Mouse (Mus musculus): ENCODE data around the gene Grip1. TPM values are rescaled to one million over a fixed set of nuclear protein-coding genes. Genes with fewer than 3 reads are reported as not detected.

The Grip1 gene
- polyA plus RNA-seq, 1 experiment, result 0.08 TPM

- Histone ChIP-seq H3K27me3 (ENCODE audit: control insufficient read depth, insufficient read depth, insufficient read length) (no peaks in the 10 kb centered on the region), H3K79me2 (ENCODE audit: control insufficient read depth, insufficient read depth) (no peaks in the 10 kb centered on the region), H3ac (ENCODE audit: control insufficient read depth, insufficient read length) (no peak overlapping the region), H3K4me3 (no peak overlapping the region), H3K36me3 (ENCODE audit: control insufficient read depth, insufficient read depth) (no peaks in the 10 kb centered on the region), H3K4me2 (ENCODE audit: low read depth) (no peak overlapping the region)
- TF ChIP-seq POLR2AphosphoS2 (IDR thresholded peaks at IDR 0.05; ENCODE audit: insufficient read length, low read depth), result no peak
- TF ChIP-seq REST (IDR thresholded peaks at IDR 0.05; ENCODE audit: insufficient read depth, insufficient read length), result no peak
- TF ChIP-seq USF1 (IDR thresholded peaks at IDR 0.05; ENCODE audit: low read depth), result no peak
- no peak for TF ChIP-seq MYOD1 (IDR thresholded peaks at IDR 0.05; ENCODE audit: control insufficient read depth in 1 of 3, insufficient read length in 2 of 3, low read depth in 2 of 3)
- TF ChIP-seq MAX (IDR thresholded peaks at IDR 0.05; ENCODE audit: low read depth), result no peak
- TF ChIP-seq TCF12 (IDR thresholded peaks at IDR 0.05; ENCODE audit: insufficient read depth, poor library complexity, severe bottlenecking), result no peak
- TF ChIP-seq SRF (IDR thresholded peaks at IDR 0.05; ENCODE audit: control insufficient read depth, insufficient read length, low read depth), result no peak
- TF ChIP-seq POLR2A (IDR thresholded peaks at IDR 0.05; ENCODE audit: insufficient read length, low read depth), result no peak
- TF ChIP-seq TCF3 (IDR thresholded peaks at IDR 0.05; ENCODE audit: insufficient read length, low read depth), result no peak
- no peak for TF ChIP-seq MYOG (IDR thresholded peaks at IDR 0.05; ENCODE audit: control insufficient read depth in 1 of 3, insufficient read depth in 1 of 3, insufficient read length in 2 of 3, low read depth in 2 of 3)
- no peak for TF ChIP-seq CEBPB (IDR thresholded peaks at IDR 0.05; ENCODE audit: insufficient read depth, poor library complexity, severe bottlenecking)
- TF ChIP-seq E2F4 (IDR thresholded peaks at IDR 0.05; ENCODE audit: insufficient read depth), result no peak
Measured at GRCm38 (mm10) chr10:119463345-119463744, 9.7 kb downstream of the Grip1 start.

- H3K27me3 ChIP-seq (ENCODE audit: control insufficient read depth, insufficient read depth, insufficient read length), result no peaks in the 10 kb centered on the region
- no peak overlapping the region for H3K4me3 ChIP-seq
- no peak overlapping the region for H3ac ChIP-seq (ENCODE audit: control insufficient read depth, insufficient read length)
- TF ChIP-seq CEBPB (IDR thresholded peaks at IDR 0.05; ENCODE audit: insufficient read depth, poor library complexity, severe bottlenecking) (no peak), POLR2A (IDR thresholded peaks at IDR 0.05; ENCODE audit: insufficient read length, low read depth) (no peak), REST (IDR thresholded peaks at IDR 0.05; ENCODE audit: insufficient read depth, insufficient read length) (no peak), POLR2AphosphoS2 (IDR thresholded peaks at IDR 0.05; ENCODE audit: insufficient read length, low read depth) (no peak), E2F4 (IDR thresholded peaks at IDR 0.05; ENCODE audit: insufficient read depth) (no peak), MAX (IDR thresholded peaks at IDR 0.05; ENCODE audit: low read depth) (no peak), USF1 (IDR thresholded peaks at IDR 0.05; ENCODE audit: low read depth) (no peak), TCF3 (IDR thresholded peaks at IDR 0.05; ENCODE audit: insufficient read length, low read depth) (no peak), MYOD1 (IDR thresholded peaks at IDR 0.05; ENCODE audit: control insufficient read depth in 1 of 3, insufficient read length in 2 of 3, low read depth in 2 of 3) (no peak), SRF (IDR thresholded peaks at IDR 0.05; ENCODE audit: control insufficient read depth, insufficient read length, low read depth) (no peak), TCF12 (IDR thresholded peaks at IDR 0.05; ENCODE audit: insufficient read depth, poor library complexity, severe bottlenecking) (no peak), MYOG (IDR thresholded peaks at IDR 0.05; ENCODE audit: control insufficient read depth in 1 of 3, insufficient read depth in 1 of 3, insufficient read length in 2 of 3, low read depth in 2 of 3) (no peak)
- H3K79me2 ChIP-seq (ENCODE audit: control insufficient read depth, insufficient read depth), result no peaks in the 10 kb centered on the region
- no peak overlapping the region for H3K4me2 ChIP-seq (ENCODE audit: low read depth)
- no peaks in the 10 kb centered on the region for H3K36me3 ChIP-seq (ENCODE audit: control insufficient read depth, insufficient read depth)
Measured at GRCm38 (mm10) chr10:119463793-119464192, 10.2 kb downstream of the Grip1 start.

GRCm38 (mm10) chr10:119467976-119468375 lies 14.3 kb downstream of the Grip1 start:
- Histone ChIP-seq H3K36me3 (ENCODE audit: control insufficient read depth, insufficient read depth) (no peaks in the 10 kb centered on the region), H3K27me3 (ENCODE audit: control insufficient read depth, insufficient read depth, insufficient read length) (no peaks in the 10 kb centered on the region), H3K79me2 (ENCODE audit: control insufficient read depth, insufficient read depth) (no peaks in the 10 kb centered on the region), H3ac (ENCODE audit: control insufficient read depth, insufficient read length) (no peak overlapping the region), H3K4me2 (ENCODE audit: low read depth) (no peak overlapping the region), H3K4me3 (no peak overlapping the region)
- TF ChIP-seq REST (IDR thresholded peaks at IDR 0.05; ENCODE audit: insufficient read depth, insufficient read length) (no peak), TCF12 (IDR thresholded peaks at IDR 0.05; ENCODE audit: insufficient read depth, poor library complexity, severe bottlenecking) (no peak), MYOG (IDR thresholded peaks at IDR 0.05; ENCODE audit: control insufficient read depth in 1 of 3, insufficient read depth in 1 of 3, insufficient read length in 2 of 3, low read depth in 2 of 3) (no peak), MYOD1 (IDR thresholded peaks at IDR 0.05; ENCODE audit: control insufficient read depth in 1 of 3, insufficient read length in 2 of 3, low read depth in 2 of 3) (no peak), MAX (IDR thresholded peaks at IDR 0.05; ENCODE audit: low read depth) (no peak), TCF3 (IDR thresholded peaks at IDR 0.05; ENCODE audit: insufficient read length, low read depth) (no peak), USF1 (IDR thresholded peaks at IDR 0.05; ENCODE audit: low read depth) (no peak), CEBPB (IDR thresholded peaks at IDR 0.05; ENCODE audit: insufficient read depth, poor library complexity, severe bottlenecking) (no peak), E2F4 (IDR thresholded peaks at IDR 0.05; ENCODE audit: insufficient read depth) (no peak), POLR2AphosphoS2 (IDR thresholded peaks at IDR 0.05; ENCODE audit: insufficient read length, low read depth) (no peak), SRF (IDR thresholded peaks at IDR 0.05; ENCODE audit: control insufficient read depth, insufficient read length, low read depth) (no peak), POLR2A (IDR thresholded peaks at IDR 0.05; ENCODE audit: insufficient read length, low read depth) (no peak)

- Histone ChIP-seq H3K4me3 (no peak overlapping the region), H3K36me3 (ENCODE audit: control insufficient read depth, insufficient read depth) (no peaks in the 10 kb centered on the region), H3K27me3 (ENCODE audit: control insufficient read depth, insufficient read depth, insufficient read length) (no peaks in the 10 kb centered on the region), H3K4me2 (ENCODE audit: low read depth) (no peak overlapping the region), H3K79me2 (ENCODE audit: control insufficient read depth, insufficient read depth) (no peaks in the 10 kb centered on the region), H3ac (ENCODE audit: control insufficient read depth, insufficient read length) (no peak overlapping the region)
- TF ChIP-seq SRF (IDR thresholded peaks at IDR 0.05; ENCODE audit: control insufficient read depth, insufficient read length, low read depth), result no peak
- TF ChIP-seq MYOG (IDR thresholded peaks at IDR 0.05; ENCODE audit: control insufficient read depth in 1 of 3, insufficient read depth in 1 of 3, insufficient read length in 2 of 3, low read depth in 2 of 3), result no peak
- no peak for TF ChIP-seq REST (IDR thresholded peaks at IDR 0.05; ENCODE audit: insufficient read depth, insufficient read length)
- TF ChIP-seq TCF3 (IDR thresholded peaks at IDR 0.05; ENCODE audit: insufficient read length, low read depth), result no peak
- TF ChIP-seq POLR2A (IDR thresholded peaks at IDR 0.05; ENCODE audit: insufficient read length, low read depth), result no peak
- no peak for TF ChIP-seq MAX (IDR thresholded peaks at IDR 0.05; ENCODE audit: low read depth)
- TF ChIP-seq POLR2AphosphoS2 (IDR thresholded peaks at IDR 0.05; ENCODE audit: insufficient read length, low read depth), result no peak
- TF ChIP-seq CEBPB (IDR thresholded peaks at IDR 0.05; ENCODE audit: insufficient read depth, poor library complexity, severe bottlenecking), result no peak
Measured at GRCm38 (mm10) chr10:119470096-119470495, 16.5 kb downstream of the Grip1 start.

Data from myocyte (in vitro differentiated cells).